Mouse (Mus musculus): Measurements from ENCODE around the gene Tnfaip8l1. TPM values are rescaled to one million over a fixed set of nuclear protein-coding genes. Genes with fewer than 3 reads are reported as not detected.

The Tnfaip8l1 gene
- polyA plus RNA-seq, 1 experiment from 2014 or later: 2.7 TPM

DNA sequence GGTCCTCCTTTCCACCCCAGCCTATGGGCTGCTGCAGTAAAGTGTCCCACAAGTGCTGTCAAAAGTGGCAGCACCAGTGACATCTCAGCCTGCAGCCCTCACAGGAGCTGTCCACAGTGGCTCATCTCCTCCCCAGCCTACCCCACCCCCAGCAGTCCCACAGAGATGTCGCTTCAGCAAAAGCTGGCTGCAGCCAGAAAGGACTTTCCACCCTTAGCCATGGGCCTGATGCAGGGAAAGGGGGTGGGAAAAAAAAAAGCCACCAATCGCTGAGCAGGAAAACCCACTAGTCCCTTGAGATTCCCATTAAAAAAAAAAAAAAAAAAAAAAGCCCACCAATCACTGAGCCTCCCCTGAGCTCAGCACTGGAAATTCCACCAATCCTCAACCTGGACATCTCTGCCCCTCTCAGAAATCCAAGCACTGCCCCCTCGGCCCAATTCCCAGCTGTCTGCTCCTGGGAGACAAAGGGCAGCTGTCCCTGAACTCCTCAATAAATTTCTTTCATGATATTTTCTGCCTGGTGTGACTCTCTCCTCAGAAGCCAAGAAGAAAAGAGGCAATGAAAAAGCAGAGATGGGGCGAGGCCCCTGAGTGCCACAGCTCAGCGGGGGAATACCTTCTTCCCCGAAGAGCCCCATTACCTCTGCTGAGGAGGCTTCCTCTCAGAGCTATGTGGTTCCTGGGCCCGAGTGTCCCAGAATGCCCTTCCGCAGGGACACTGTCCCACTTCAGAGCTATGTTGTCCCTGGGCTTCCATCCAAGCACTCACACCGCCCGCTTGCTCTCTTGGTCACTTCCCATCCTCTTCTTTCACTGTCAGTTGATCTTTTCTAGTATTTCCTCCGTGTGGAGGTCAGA, 23.2 kb downstream of the Tnfaip8l1 start:
- Histone ChIP-seq H3K27ac (peak overlapping the region; percentile 29), H3K4me2 (no peak overlapping the region), H3K4me3 (replicated peaks) (no peak overlapping the region), H3K4me1 (replicated peaks) (peaks cover 37% of the 10 kb centered on the region), H3K9ac (no peak overlapping the region), H3K9me3 (replicated peaks) (no peaks in the 10 kb centered on the region), H3K36me3 (peaks cover 61% of the 10 kb centered on the region), H3K27me3 (no peaks in the 10 kb centered on the region)
- ATAC-seq (ENCODE audit: low read depth): no peak
- DNase-seq: no peak
- 63% methylated on average over 11 of the region's 11 CpGs for WGBS (ENCODE audit: insufficient replicate concordance)

DNA sequence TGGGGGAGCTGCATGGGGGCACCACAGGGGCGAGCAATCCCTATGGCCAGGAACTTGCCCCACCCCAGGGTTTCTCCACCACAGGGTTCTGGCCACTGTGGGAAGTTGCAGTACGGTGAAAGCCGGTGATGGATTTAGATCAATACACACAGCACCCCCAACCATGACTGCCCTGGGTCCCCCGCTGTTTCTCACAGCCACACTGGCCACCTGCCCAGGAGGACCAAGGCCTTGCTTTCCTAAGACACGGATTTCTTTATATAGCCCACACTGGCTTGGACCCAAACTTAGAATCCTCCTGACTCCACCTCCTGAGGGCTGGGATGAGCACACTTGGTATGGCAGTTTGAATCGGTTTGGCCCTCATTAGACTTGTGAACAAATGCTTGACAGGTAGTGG, 29.0 kb downstream of the Tnfaip8l1 start:
- no peak overlapping the region for H3K9ac ChIP-seq
- no peak for ATAC-seq (ENCODE audit: low read depth)
- no peaks in the 10 kb centered on the region for H3K9me3 ChIP-seq (replicated peaks)
- no peaks in the 10 kb centered on the region for H3K27me3 ChIP-seq
- peaks cover 83% of the 10 kb centered on the region for H3K36me3 ChIP-seq
- H3K4me1 ChIP-seq (replicated peaks): no peaks in the 10 kb centered on the region
- no peak overlapping the region for H3K4me2 ChIP-seq
- H3K27ac ChIP-seq: no peak overlapping the region
- DNase-seq: no peak
- no peak overlapping the region for H3K4me3 ChIP-seq (replicated peaks)
- WGBS (ENCODE audit: insufficient replicate concordance): 81% methylated on average over 6 of the region's 6 CpGs

GRCm38 (mm10) chr17:56194357-56194756, 32.1 kb downstream of the Tnfaip8l1 start:
- WGBS (ENCODE audit: insufficient replicate concordance): 78% methylated on average over 12 of the region's 12 CpGs
- no peaks in the 10 kb centered on the region for H3K27me3 ChIP-seq
- H3K4me2 ChIP-seq: no peak overlapping the region
- ATAC-seq (ENCODE audit: low read depth) (no peak), DNase-seq (no peak)
- H3K4me3 ChIP-seq (replicated peaks): no peak overlapping the region
- H3K27ac ChIP-seq: no peak overlapping the region
- no peak overlapping the region for H3K9ac ChIP-seq
- peaks cover 88% of the 10 kb centered on the region for H3K36me3 ChIP-seq
- no peaks in the 10 kb centered on the region for H3K9me3 ChIP-seq (replicated peaks)
- no peaks in the 10 kb centered on the region for H3K4me1 ChIP-seq (replicated peaks)

DNA sequence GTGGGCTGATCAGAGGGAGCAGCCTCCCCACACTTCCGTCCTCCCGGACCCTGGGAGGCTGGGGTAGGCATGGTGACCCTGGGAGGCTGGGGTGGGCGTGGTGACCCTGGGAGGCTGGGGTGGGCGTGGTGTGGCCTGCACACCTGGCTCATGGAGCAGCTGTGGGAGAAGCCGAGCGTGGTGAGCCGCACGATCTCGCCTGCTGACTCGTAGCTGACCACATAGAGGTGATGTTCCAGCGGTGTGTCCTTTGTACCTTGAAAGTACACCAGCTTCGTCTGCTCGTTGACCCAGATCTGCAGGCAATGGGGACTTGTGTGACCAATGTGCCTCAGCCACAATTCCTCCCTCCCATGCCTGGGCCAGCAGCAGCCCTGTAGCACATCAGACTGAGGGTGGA, 32.5 kb downstream of the Tnfaip8l1 start:
- WGBS (ENCODE audit: insufficient replicate concordance): 82% methylated on average over 13 of the region's 13 CpGs
- no peak overlapping the region for H3K9ac ChIP-seq

DNA sequence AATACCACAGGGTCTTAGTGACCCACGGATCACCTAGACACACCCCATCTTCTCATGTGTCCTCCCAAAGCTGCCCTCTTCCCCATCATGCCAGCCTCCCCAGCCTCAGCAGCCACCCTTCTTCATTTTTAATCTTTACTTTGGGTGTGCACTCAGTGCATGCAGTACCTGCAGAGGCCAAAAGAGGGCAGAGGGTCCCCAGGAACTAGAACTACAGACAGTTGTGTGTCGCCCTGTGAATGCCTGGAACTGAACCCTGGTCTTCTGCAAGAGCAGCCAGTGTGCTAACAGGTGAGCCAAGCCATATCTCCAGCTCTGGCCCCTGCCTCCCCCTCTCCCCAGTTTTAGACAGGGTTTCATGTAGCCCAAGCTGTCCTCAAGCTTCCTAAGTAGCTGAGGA, 34.6 kb downstream of the Tnfaip8l1 start:
- no peak overlapping the region for H3K4me3 ChIP-seq (replicated peaks)
- H3K9ac ChIP-seq: no peak overlapping the region
- no peak overlapping the region for H3K4me2 ChIP-seq
- DNase-seq: no peak
- H3K4me1 ChIP-seq (replicated peaks): no peaks in the 10 kb centered on the region
- no peak overlapping the region for H3K27ac ChIP-seq
- H3K36me3 ChIP-seq: peaks cover 82% of the 10 kb centered on the region
- no peak for ATAC-seq (ENCODE audit: low read depth)
- 78% methylated on average over 2 of the region's 2 CpGs for WGBS (ENCODE audit: insufficient replicate concordance)
- no peaks in the 10 kb centered on the region for H3K27me3 ChIP-seq
- H3K9me3 ChIP-seq (replicated peaks): no peaks in the 10 kb centered on the region

More for the DNA sequence above, 32.5 kb downstream of the Tnfaip8l1 start:
- H3K36me3 ChIP-seq: peaks cover 87% of the 10 kb centered on the region
- no peak overlapping the region for H3K4me2 ChIP-seq
- no peaks in the 10 kb centered on the region for H3K4me1 ChIP-seq (replicated peaks)
- no peak overlapping the region for H3K4me3 ChIP-seq (replicated peaks)
- H3K27me3 ChIP-seq: no peaks in the 10 kb centered on the region
- no peaks in the 10 kb centered on the region for H3K9me3 ChIP-seq (replicated peaks)
- no peak overlapping the region for H3K27ac ChIP-seq
- peak; percentile 39; the same call in 1 of the 2 replicates for ATAC-seq (ENCODE audit: low read depth)
- no peak for DNase-seq

DNA sequence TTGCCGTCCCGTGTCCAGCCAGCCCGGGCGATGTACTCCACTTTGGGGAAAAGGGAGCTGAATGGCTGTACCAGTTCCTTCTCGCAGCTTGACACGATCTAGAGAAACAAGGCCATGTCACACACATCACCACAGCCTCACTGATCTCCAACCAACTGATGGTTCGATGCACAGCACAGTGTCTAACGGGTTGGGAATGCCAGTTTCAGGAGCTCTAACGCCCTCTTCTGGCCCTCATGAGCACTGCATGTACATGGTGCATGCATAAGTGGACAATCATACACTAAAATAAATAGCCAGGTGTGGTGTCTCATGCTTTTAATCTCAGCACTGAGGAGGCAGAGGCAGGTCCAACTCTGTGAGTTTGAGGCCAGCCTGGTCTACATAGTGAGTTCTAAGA, 38.3 kb downstream of the Tnfaip8l1 start:
- ATAC-seq (ENCODE audit: low read depth): no peak
- 77% methylated on average over 9 of the region's 9 CpGs for WGBS (ENCODE audit: insufficient replicate concordance)
- Histone ChIP-seq H3K9ac (no peak overlapping the region), H3K4me2 (no peak overlapping the region), H3K27ac (no peak overlapping the region), H3K4me3 (replicated peaks) (no peak overlapping the region), H3K9me3 (replicated peaks) (no peaks in the 10 kb centered on the region), H3K4me1 (replicated peaks) (0 out of 2 replicates have a peak, but pooled peaks cover 3% of the 10 kb centered on the region), H3K27me3 (no peaks in the 10 kb centered on the region), H3K36me3 (peaks cover 89% of the 10 kb centered on the region)
- DNase-seq: no peak

DNA sequence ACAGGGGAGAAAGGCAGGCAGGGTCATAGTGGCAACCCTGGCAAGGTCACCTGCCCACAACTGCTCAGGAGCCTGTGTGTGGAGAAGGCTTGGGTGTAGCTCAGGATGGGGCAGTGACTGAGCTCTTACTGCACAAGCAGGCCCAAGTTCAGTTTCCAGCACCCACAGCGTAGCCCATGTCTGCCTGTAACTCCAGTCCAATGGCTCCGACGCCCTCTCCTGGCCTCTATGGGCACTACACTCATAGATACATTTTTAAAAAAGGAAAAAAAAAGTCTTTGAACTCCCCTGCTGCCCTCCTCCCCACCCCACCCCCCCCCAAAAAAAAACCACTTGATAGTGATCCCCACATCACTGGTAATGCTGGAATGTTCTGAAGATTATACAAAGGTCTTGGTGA, 39.4 kb downstream of the Tnfaip8l1 start:
- H3K36me3 ChIP-seq: peaks cover 89% of the 10 kb centered on the region
- no peak overlapping the region for H3K4me3 ChIP-seq (replicated peaks)
- H3K9me3 ChIP-seq (replicated peaks): no peaks in the 10 kb centered on the region
- 0 out of 2 replicates have a peak, but pooled peaks cover 3% of the 10 kb centered on the region for H3K4me1 ChIP-seq (replicated peaks)
- no peak overlapping the region for H3K4me2 ChIP-seq
- H3K27me3 ChIP-seq: no peaks in the 10 kb centered on the region
- no peak for DNase-seq
- no peak overlapping the region for H3K9ac ChIP-seq
- H3K27ac ChIP-seq: no peak overlapping the region
- WGBS (ENCODE audit: insufficient replicate concordance): 58% methylated on average over 3 of the region's 3 CpGs
- ATAC-seq (ENCODE audit: low read depth): no peak

DNA sequence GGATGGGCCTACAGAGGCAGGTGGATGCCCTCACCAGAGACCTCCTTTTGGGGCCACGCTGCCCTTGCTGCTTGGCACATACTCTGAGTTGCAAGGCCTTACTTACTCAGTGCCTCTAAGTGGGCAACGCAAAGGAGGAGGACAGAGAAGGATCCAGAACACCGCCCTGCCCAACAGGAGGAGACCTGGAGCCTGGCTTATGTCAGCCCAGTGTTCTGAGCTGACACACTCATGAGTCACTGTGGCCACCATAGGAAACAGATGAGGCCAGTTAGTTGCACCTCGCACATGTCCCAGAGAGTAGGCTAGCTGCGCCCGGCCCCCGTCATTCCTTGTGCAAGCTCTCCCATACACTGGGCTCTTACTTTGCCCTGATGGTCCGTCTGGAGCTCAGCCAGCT, 40.2 kb downstream of the Tnfaip8l1 start:
- no peak for ATAC-seq (ENCODE audit: low read depth)
- H3K27me3 ChIP-seq: no peaks in the 10 kb centered on the region
- no peak overlapping the region for H3K4me3 ChIP-seq (replicated peaks)
- no peak overlapping the region for H3K27ac ChIP-seq
- no peak overlapping the region for H3K9ac ChIP-seq
- WGBS (ENCODE audit: insufficient replicate concordance): 85% methylated on average over 8 of the region's 8 CpGs
- peaks cover 89% of the 10 kb centered on the region for H3K36me3 ChIP-seq
- H3K9me3 ChIP-seq (replicated peaks): no peaks in the 10 kb centered on the region
- H3K4me1 ChIP-seq (replicated peaks): peaks cover 11% of the 10 kb centered on the region
- no peak overlapping the region for H3K4me2 ChIP-seq
- DNase-seq: no peak

DNA sequence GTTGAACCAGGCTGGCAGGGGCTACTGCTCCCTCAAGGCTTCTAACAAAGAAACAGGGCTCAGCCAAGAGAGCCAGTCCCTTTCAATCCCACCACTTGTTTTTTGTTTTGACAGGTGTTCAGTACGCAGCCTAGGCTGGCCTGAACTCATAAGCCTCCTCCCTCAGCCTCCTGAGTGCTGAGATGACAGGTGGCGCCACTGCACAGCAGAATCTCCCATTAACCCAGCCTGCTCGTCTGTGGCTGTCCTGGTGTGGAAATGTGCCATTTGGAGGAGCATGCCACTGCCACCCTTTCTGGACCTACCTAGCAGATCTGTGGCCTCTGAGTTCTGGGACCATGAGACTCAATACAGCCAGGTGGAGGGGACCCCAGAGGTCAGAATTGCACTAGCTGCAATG, 41.5 kb downstream of the Tnfaip8l1 start:
- no peak for ATAC-seq (ENCODE audit: low read depth)
- 64% methylated on average over 3 of the region's 3 CpGs for WGBS (ENCODE audit: insufficient replicate concordance)
- no peak for DNase-seq
- Histone ChIP-seq H3K9ac (no peak overlapping the region), H3K36me3 (peaks cover 84% of the 10 kb centered on the region), H3K27ac (no peak overlapping the region), H3K4me2 (no peak overlapping the region), H3K9me3 (replicated peaks) (no peaks in the 10 kb centered on the region), H3K27me3 (no peaks in the 10 kb centered on the region), H3K4me1 (replicated peaks) (peaks cover 18% of the 10 kb centered on the region), H3K4me3 (replicated peaks) (no peak overlapping the region)

DNA sequence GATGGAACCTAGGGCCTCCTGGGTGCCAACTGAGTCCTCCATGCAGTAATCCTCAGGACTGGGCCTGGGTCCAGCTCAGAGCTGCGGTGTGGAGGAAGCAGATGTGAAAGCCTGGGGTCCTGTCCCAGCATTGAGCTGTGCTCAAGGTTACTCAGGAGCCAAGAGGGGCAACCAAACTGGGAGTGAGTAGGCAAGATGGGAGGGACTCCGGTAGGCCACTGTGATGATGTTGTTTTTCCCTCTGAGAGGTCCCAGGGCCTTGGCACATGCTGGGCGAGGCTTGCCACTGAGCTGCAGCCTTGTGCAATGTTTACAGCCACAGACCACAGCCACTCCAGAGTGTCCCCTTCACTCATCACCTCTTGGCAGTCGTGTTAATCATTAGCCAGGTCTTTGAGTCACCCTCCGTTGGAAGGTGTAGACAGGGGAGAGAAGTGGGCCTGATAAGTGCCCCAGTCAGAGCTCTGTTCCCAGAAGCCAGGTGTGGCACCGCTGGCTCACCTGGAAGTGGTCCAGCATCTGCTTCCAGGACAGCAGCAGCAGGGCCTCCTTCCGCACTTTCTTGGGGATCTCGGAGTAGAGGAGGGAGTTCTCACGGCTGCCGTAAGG, 44.1 kb downstream of the Tnfaip8l1 start:
- WGBS (ENCODE audit: insufficient replicate concordance): 79% methylated on average over 10 of the region's 10 CpGs
- Histone ChIP-seq H3K4me3 (replicated peaks) (no peak overlapping the region), H3K9ac (no peak overlapping the region), H3K27me3 (no peaks in the 10 kb centered on the region), H3K27ac (peak overlapping the region; percentile 44; the same call in 1 of the 2 replicates), H3K9me3 (replicated peaks) (no peaks in the 10 kb centered on the region), H3K4me1 (replicated peaks) (peaks cover 24% of the 10 kb centered on the region), H3K4me2 (no peak overlapping the region), H3K36me3 (peaks cover 95% of the 10 kb centered on the region)
- DNase-seq (no peak), ATAC-seq (ENCODE audit: low read depth) (peak; percentile 68)

GRCm38 (mm10) chr17:56206986-56207674, 44.9 kb downstream of the Tnfaip8l1 start:
- ATAC-seq (ENCODE audit: low read depth) (no peak), DNase-seq (no peak)
- Histone ChIP-seq H3K4me2 (no peak overlapping the region), H3K4me1 (replicated peaks) (peaks cover 32% of the 10 kb centered on the region), H3K4me3 (replicated peaks) (no peak overlapping the region), H3K27ac (no peak overlapping the region), H3K27me3 (no peaks in the 10 kb centered on the region), H3K9ac (no peak overlapping the region), H3K36me3 (peaks cover 95% of the 10 kb centered on the region), H3K9me3 (replicated peaks) (no peaks in the 10 kb centered on the region)
- WGBS (ENCODE audit: insufficient replicate concordance): 71% methylated on average over 6 of the region's 6 CpGs
